21 mouse cellular contexts compared by ENCODE assay signal in genomic region chr13:60728276-60729054, GRCm38 (mm10). TPM values are rescaled to one million over a fixed set of nuclear protein-coding genes. Genes with fewer than 3 reads are reported as not detected.
"Had no signal": no experiment of that assay in that cellular context is flagged by ENCODE, and none has a peak within 500 bp of the region (broad histone marks: within the 10 kb centered on the region; RNA-seq: fewer than 3 reads in every experiment).

No protein-coding gene starts in this region.

- H3K27me3 ChIP-seq: limb, embryonic 15.5 days; neural tube, embryonic 15.5 days had no signal

- H3K4me1 ChIP-seq: limb, embryonic 15.5 days; neural tube, embryonic 15.5 days had no signal

- H3K27ac ChIP-seq: limb, embryonic 15.5 days; liver, embryonic 14.5 days; neural tube, embryonic 15.5 days had no signal

- DNase-seq: kidney, adult 8-10 months; kidney, postnatal 25 days; lung, postnatal 14 days; midbrain, embryonic 14.5 days; right cerebral cortex, adult 18-20 months; right cerebral cortex, postnatal 25 days; thymus, postnatal 4 days had no signal

- H3K9ac ChIP-seq: limb, embryonic 15.5 days; liver, embryonic 14.5 days; neural tube, embryonic 15.5 days had no signal

- H3K9me3 ChIP-seq: limb, embryonic 15.5 days; neural tube, embryonic 15.5 days had no signal

- H3K4me3 ChIP-seq: limb, embryonic 15.5 days; myocyte; neural tube, embryonic 15.5 days had no signal

- H3K4me2 ChIP-seq: limb, embryonic 15.5 days; neural tube, embryonic 15.5 days had no signal

RNA-seq across cellular contexts. Expression of gene BC051665, which starts 57.7 kb away (rescaled TPM):
- total RNA-seq: layer of hippocampus, adult 18-20 months; layer of hippocampus, postnatal 10 days; left cerebral cortex, adult 8-10 months; left cerebral cortex, postnatal 25 days; megakaryocyte-erythroid progenitor cell, adult 5-6 weeks had no signal
- polyA plus RNA-seq: kidney, embryonic 16.5 days; limb, embryonic 11.5 days; limb, embryonic 15.5 days; liver, embryonic 14.5 days; midbrain, embryonic 14.5 days; myocyte; neural tube, embryonic 11.5 days; neural tube, embryonic 15.5 days; small intestine, adult 2 months; stomach, embryonic 16.5 days had no signal
